Comparison of ENCODE assay signal across 9 mouse cellular contexts in genomic region chr1:74036560-74037390, GRCm38 (mm10).
DNase-seq lines count a peak whose midpoint lies in the region; ATAC-seq and TF ChIP-seq lines count a peak whose summit lies in the region.
"Had no signal": no experiment of that assay in that cellular context is flagged by ENCODE, and none has a peak within 500 bp of the region (broad histone marks: within the 10 kb centered on the region; RNA-seq: fewer than 3 reads in every experiment).

No protein-coding gene starts in this region.

- TF ChIP-seq CTCF in left cerebral cortex, adult 2 months (IDR thresholded peaks at IDR 0.05): no peak; the same call in none of the 2 replicates

- H3K36me3 ChIP-seq in intestine, embryonic 14.5 days (ENCODE audit: control insufficient read depth, insufficient read depth, low read length): no peaks in the 10 kb centered on the region
- no peaks in the 10 kb centered on the region for H3K36me3 ChIP-seq in liver, embryonic 15.5 days (replicated peaks)
- no peaks in the 10 kb centered on the region for H3K36me3 ChIP-seq in neural tube, embryonic 12.5 days
- H3K36me3 ChIP-seq: G1E had no signal

- peak overlapping the region; percentile 48 for H3K4me3 ChIP-seq in left cerebral cortex, adult 2 months
- H3K4me3 ChIP-seq in intestine, embryonic 14.5 days (ENCODE audit: low read depth, low read length): peak overlapping the region; percentile 41
- peak overlapping the region; percentile 54 for H3K4me3 ChIP-seq in liver, embryonic 15.5 days (replicated peaks)
- H3K4me3 ChIP-seq in neural tube, embryonic 12.5 days: peak overlapping the region; percentile 28

- ATAC-seq in intestine, embryonic 14.5 days (replicated peaks; ENCODE audit: low FRiP score, low TSS enrichment, low read depth): peak; percentile 69
- ATAC-seq in liver, embryonic 15.5 days (ENCODE audit: insufficient read depth): peak; percentile 43
- ATAC-seq in neural tube, embryonic 12.5 days (ENCODE audit: low FRiP score, low read depth): peak; percentile 48; the same call in 1 of the 2 replicates
- ATAC-seq in erythroid progenitor cell, adult 5-6 weeks (replicated peaks; ENCODE audit: low FRiP score, poor library complexity, severe bottlenecking): no peak

- intact Hi-C loops in left cerebral cortex, adult 2 months (cut with DNase I): no loop called here
- intact Hi-C loops in gastrocnemius, postnatal 36 days (cut with DNase I): loop anchor here (2.0 kb wide), 1 partner anchor 40 kb away; no protein-coding TSS in a partner anchor

- no peaks in the 10 kb centered on the region for H3K27me3 ChIP-seq in intestine, embryonic 14.5 days (replicated peaks; ENCODE audit: control insufficient read depth, insufficient read depth, low read length)
- peaks cover 39% of the 10 kb centered on the region for H3K27me3 ChIP-seq in liver, embryonic 15.5 days
- H3K27me3 ChIP-seq in neural tube, embryonic 12.5 days (replicated peaks): peaks cover 17% of the 10 kb centered on the region

- H3K4me2 ChIP-seq in intestine, embryonic 14.5 days (ENCODE audit: low read length): peak overlapping the region; percentile 63
- peak overlapping the region; percentile 68 for H3K4me2 ChIP-seq in liver, embryonic 15.5 days
- H3K4me2 ChIP-seq in neural tube, embryonic 12.5 days (replicated peaks): peak overlapping the region; percentile 60

- DNase-seq in left cerebral cortex, adult 2 months (ENCODE audit: extremely low spot score in 1 of 2, low spot score in 2 of 2): no peak
- no peak for DNase-seq in left cerebral cortex, adult 18-20 months (ENCODE audit: low spot score in 2 of 2)
- peak; percentile 52 to 53 for DNase-seq in gastrocnemius, postnatal 36 days
- DNase-seq in intestine, embryonic 14.5 days (ENCODE audit: low spot score): peak; percentile 78
- DNase-seq in urinary bladder, adult 2 months (ENCODE audit: low spot score): peak; percentile 72

- H3K4me1 ChIP-seq in intestine, embryonic 14.5 days (replicated peaks; ENCODE audit: control insufficient read depth, insufficient read depth, low read length): peaks cover 24% of the 10 kb centered on the region
- peaks cover 27% of the 10 kb centered on the region for H3K4me1 ChIP-seq in liver, embryonic 15.5 days (replicated peaks)
- peaks cover 27% of the 10 kb centered on the region for H3K4me1 ChIP-seq in neural tube, embryonic 12.5 days

- peak overlapping the region; percentile 74 for H3K27ac ChIP-seq in left cerebral cortex, adult 2 months
- H3K27ac ChIP-seq in intestine, embryonic 14.5 days (ENCODE audit: low read depth): no peak overlapping the region
- H3K27ac ChIP-seq in liver, embryonic 15.5 days (replicated peaks): no peak overlapping the region
- H3K27ac ChIP-seq in neural tube, embryonic 12.5 days: no peak overlapping the region; the same call in 1 of the 2 replicates

- H3K9me3 ChIP-seq in intestine, embryonic 14.5 days (ENCODE audit: control insufficient read depth, low read length): no peaks in the 10 kb centered on the region
- H3K9me3 ChIP-seq in liver, embryonic 15.5 days (replicated peaks): no peaks in the 10 kb centered on the region
- no peaks in the 10 kb centered on the region for H3K9me3 ChIP-seq in neural tube, embryonic 12.5 days
- H3K9me3 ChIP-seq: G1E had no signal

- WGBS in intestine, embryonic 14.5 days: 2% methylated on average over 40 of the region's 40 CpGs
- 3% methylated on average over 40 of the region's 40 CpGs for WGBS in liver, embryonic 15.5 days (ENCODE audit: insufficient replicate concordance)
- WGBS in neural tube, embryonic 12.5 days: 5% methylated on average over 29 of the region's 40 CpGs

- H3K9ac ChIP-seq in intestine, embryonic 14.5 days (ENCODE audit: low read length): peak overlapping the region; percentile 42
- peak overlapping the region; percentile 37 for H3K9ac ChIP-seq in liver, embryonic 15.5 days
- peak overlapping the region; percentile 34; the same call in 1 of the 2 replicates for H3K9ac ChIP-seq in neural tube, embryonic 12.5 days

Comparison
In these comparisons a context has a peak if more than half of its experiments do, and no peak if none do; other contexts are left out.
1. DNase-seq: peak in gastrocnemius, postnatal 36 days (2 of 2), intestine, embryonic 14.5 days (single experiment) and urinary bladder, adult 2 months (single experiment); none in left cerebral cortex, adult 2 months (0 of 2) and left cerebral cortex, adult 18-20 months (0 of 2).
2. Peak in every context shown above with its lines, with median percentiles within 50 percentile points of each other: H3K4me3 ChIP-seq, H3K4me2 ChIP-seq and H3K9ac ChIP-seq.